Mouse (Mus musculus) cortical plate, adult 2 months (tissue): ENCODE measurements around the gene Rxfp2.

Experiments used
- CTCF ChIP-seq: fragments of 200-500 bp; IDR thresholded peaks from 2 replicates; pipeline ENCODE4 v1.5.1; 2011; ENCODE audit warnings: mild to moderate bottlenecking, control low read depth, low read length; ENCODE audit not compliant: insufficient read depth; ENCODE audit errors: extremely low read depth
- POLR2A ChIP-seq: fragments of 200-500 bp; IDR thresholded peaks from 2 replicates; pipeline ENCODE4 v1.6.1; 2011; ENCODE audit warnings: mild to moderate bottlenecking, low read length, control low read depth; ENCODE audit not compliant: insufficient read depth; ENCODE audit errors: extremely low read depth

GRCm38 (mm10) chr5:150046438-150046837, 28.0 kb downstream of the Rxfp2 start:
- TF ChIP-seq CTCF (no peak), POLR2A (no peak)
